Mouse (Mus musculus): ENCODE data around the gene Slc8a1. TPM values are rescaled to one million over a fixed set of nuclear protein-coding genes. Genes with fewer than 3 reads are reported as not detected.

Slc8a1 gene
- polyA plus RNA-seq, 1 experiment from 2014 or later, result 0.69 TPM

- no peaks in the 10 kb centered on the region for H3K4me1 ChIP-seq (ENCODE audit: insufficient read depth)
These were observed 71.6 kb downstream of the Slc8a1 start for GRCm38 (mm10) chr17:81666551-81666950.

GRCm38 (mm10) chr17:81664916-81665315 lies 73.3 kb downstream of the Slc8a1 start:
- no peak overlapping the region for H3K4me2 ChIP-seq (ENCODE audit: low read depth, low read length)
- 63% methylated on average over 4 of the region's 4 CpGs for WGBS (ENCODE audit: insufficient replicate concordance)
- no peaks in the 10 kb centered on the region for H3K9me3 ChIP-seq (ENCODE audit: low read length)
- DNase-seq (no peak), ATAC-seq (no peak)
- H3K9ac ChIP-seq (replicated peaks), result no peak overlapping the region
- H3K27ac ChIP-seq (ENCODE audit: low read depth), result no peak overlapping the region
- TF ChIP-seq CTCF (IDR thresholded peaks at IDR 0.05; ENCODE audit: low read depth) (no peak), EP300 (IDR thresholded peaks at IDR 0.05; ENCODE audit: low read depth) (no peak)
- no peaks in the 10 kb centered on the region for H3K36me3 ChIP-seq (replicated peaks; ENCODE audit: insufficient read depth, low read length)
- H3K4me3 ChIP-seq (ENCODE audit: low read depth, low read length), result no peak overlapping the region
- H3K4me1 ChIP-seq (ENCODE audit: insufficient read depth), result no peaks in the 10 kb centered on the region
- peaks cover 8% of the 10 kb centered on the region; the same call in 1 of the 2 replicates for H3K27me3 ChIP-seq (ENCODE audit: insufficient read depth, low read length)

More at GRCm38 (mm10) chr17:81666551-81666950, 71.6 kb downstream of the Slc8a1 start:
- Histone ChIP-seq H3K9me3 (ENCODE audit: low read length) (no peaks in the 10 kb centered on the region), H3K27me3 (ENCODE audit: insufficient read depth, low read length) (peaks cover 23% of the 10 kb centered on the region), H3K9ac (replicated peaks) (no peak overlapping the region), H3K27ac (ENCODE audit: low read depth) (no peak overlapping the region), H3K36me3 (replicated peaks; ENCODE audit: insufficient read depth, low read length) (no peaks in the 10 kb centered on the region), H3K4me3 (ENCODE audit: low read depth, low read length) (no peak overlapping the region), H3K4me2 (ENCODE audit: low read depth, low read length) (no peak overlapping the region)
- WGBS (ENCODE audit: insufficient replicate concordance), result 43% methylated on average over 2 of the region's 2 CpGs
- no peak for DNase-seq
- peak; percentile 62 for TF ChIP-seq CTCF (IDR thresholded peaks at IDR 0.05; ENCODE audit: low read depth)
- TF ChIP-seq EP300 (IDR thresholded peaks at IDR 0.05; ENCODE audit: low read depth), result no peak
- no peak for ATAC-seq

DNA sequence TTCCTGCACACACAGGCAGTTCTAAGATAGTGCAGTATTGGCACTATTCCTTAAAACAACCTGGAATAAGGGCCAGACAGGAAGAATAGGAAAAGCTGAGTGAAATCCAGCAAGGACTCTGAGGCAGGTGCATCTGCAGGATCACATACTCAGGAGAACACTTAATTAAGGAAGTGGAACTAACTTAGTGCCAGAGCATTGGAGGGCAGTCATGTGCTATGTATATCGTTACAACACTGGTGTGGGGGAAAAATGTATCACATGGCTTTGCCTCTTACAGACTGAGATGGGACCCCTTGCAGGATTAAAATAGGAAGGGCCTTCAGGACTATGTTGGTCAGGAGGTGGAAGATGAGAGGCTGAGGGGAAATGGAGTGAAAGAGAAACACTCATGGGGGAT lies 80.3 kb downstream of the Slc8a1 start:
- Histone ChIP-seq H3K4me2 (ENCODE audit: low read depth, low read length) (no peak overlapping the region), H3K27me3 (ENCODE audit: insufficient read depth, low read length) (no peaks in the 10 kb centered on the region), H3K36me3 (replicated peaks; ENCODE audit: insufficient read depth, low read length) (no peaks in the 10 kb centered on the region), H3K9ac (replicated peaks) (no peak overlapping the region), H3K4me3 (ENCODE audit: low read depth, low read length) (no peak overlapping the region), H3K9me3 (ENCODE audit: low read length) (no peaks in the 10 kb centered on the region), H3K27ac (ENCODE audit: low read depth) (no peak overlapping the region), H3K4me1 (ENCODE audit: insufficient read depth) (no peaks in the 10 kb centered on the region)
- ATAC-seq, result no peak
- DNase-seq, result no peak
- WGBS (ENCODE audit: insufficient replicate concordance), result 57% methylated on average over 1 of the region's 1 CpGs
- TF ChIP-seq EP300 (IDR thresholded peaks at IDR 0.05; ENCODE audit: low read depth) (no peak), CTCF (IDR thresholded peaks at IDR 0.05; ENCODE audit: low read depth) (no peak)

GRCm38 (mm10) chr17:81654548-81654947 lies 83.6 kb downstream of the Slc8a1 start:
- TF ChIP-seq EP300 (IDR thresholded peaks at IDR 0.05; ENCODE audit: low read depth) (no peak), CTCF (IDR thresholded peaks at IDR 0.05; ENCODE audit: low read depth) (no peak)
- no peak overlapping the region for H3K4me3 ChIP-seq (ENCODE audit: low read depth, low read length)
- WGBS (ENCODE audit: insufficient replicate concordance), result 92% methylated on average over 2 of the region's 2 CpGs
- ATAC-seq, result no peak
- H3K4me2 ChIP-seq (ENCODE audit: low read depth, low read length), result no peak overlapping the region
- DNase-seq, result no peak
- H3K36me3 ChIP-seq (replicated peaks; ENCODE audit: insufficient read depth, low read length), result no peaks in the 10 kb centered on the region
- no peak overlapping the region for H3K9ac ChIP-seq (replicated peaks)
- no peaks in the 10 kb centered on the region for H3K9me3 ChIP-seq (ENCODE audit: low read length)
- H3K27me3 ChIP-seq (ENCODE audit: insufficient read depth, low read length), result no peaks in the 10 kb centered on the region
- no peaks in the 10 kb centered on the region for H3K4me1 ChIP-seq (ENCODE audit: insufficient read depth)
- H3K27ac ChIP-seq (ENCODE audit: low read depth), result no peak overlapping the region

- ATAC-seq (no peak), DNase-seq (no peak)
- no peaks in the 10 kb centered on the region for H3K36me3 ChIP-seq (replicated peaks; ENCODE audit: insufficient read depth, low read length)
- no peak for TF ChIP-seq EP300 (IDR thresholded peaks at IDR 0.05; ENCODE audit: low read depth)
- TF ChIP-seq CTCF (IDR thresholded peaks at IDR 0.05; ENCODE audit: low read depth), result no peak
- 42% methylated on average over 1 of the region's 1 CpGs for WGBS (ENCODE audit: insufficient replicate concordance)
- no peak overlapping the region for H3K4me2 ChIP-seq (ENCODE audit: low read depth, low read length)
- H3K27ac ChIP-seq (ENCODE audit: low read depth), result no peak overlapping the region
- no peak overlapping the region for H3K9ac ChIP-seq (replicated peaks)
- H3K4me3 ChIP-seq (ENCODE audit: low read depth, low read length), result no peak overlapping the region
- no peaks in the 10 kb centered on the region for H3K27me3 ChIP-seq (ENCODE audit: insufficient read depth, low read length)
- H3K9me3 ChIP-seq (ENCODE audit: low read length), result no peaks in the 10 kb centered on the region
- H3K4me1 ChIP-seq (ENCODE audit: insufficient read depth), result no peaks in the 10 kb centered on the region
These were observed 85.2 kb downstream of the Slc8a1 start for GRCm38 (mm10) chr17:81652958-81653357.

DNA sequence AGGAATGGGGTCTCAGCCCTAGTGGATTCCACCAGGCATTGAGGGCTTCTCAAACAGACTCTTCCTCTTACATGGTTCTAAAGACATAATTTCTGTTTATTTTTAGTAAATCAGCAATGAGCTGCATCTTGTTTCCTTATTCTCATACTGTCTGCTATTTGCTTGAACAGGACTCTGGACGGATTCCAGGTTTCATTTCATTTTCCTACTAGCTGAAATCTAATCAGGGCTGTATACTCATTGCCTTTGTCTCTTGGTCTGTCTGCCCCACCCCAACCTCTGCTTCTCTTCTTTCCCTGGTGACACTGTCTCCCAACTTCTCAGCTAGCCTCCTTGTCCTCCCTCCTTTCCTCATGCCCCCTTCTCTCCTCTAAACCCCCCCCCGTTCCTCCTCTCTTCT lies 101.4 kb downstream of the Slc8a1 start:
- H3K4me1 ChIP-seq (ENCODE audit: insufficient read depth), result no peaks in the 10 kb centered on the region
- no peaks in the 10 kb centered on the region for H3K9me3 ChIP-seq (ENCODE audit: low read length)
- H3K27ac ChIP-seq (ENCODE audit: low read depth), result no peak overlapping the region
- WGBS (ENCODE audit: insufficient replicate concordance), result 65% methylated on average over 2 of the region's 2 CpGs
- TF ChIP-seq EP300 (IDR thresholded peaks at IDR 0.05; ENCODE audit: low read depth) (no peak), CTCF (IDR thresholded peaks at IDR 0.05; ENCODE audit: low read depth) (no peak)
- H3K27me3 ChIP-seq (ENCODE audit: insufficient read depth, low read length), result no peaks in the 10 kb centered on the region
- no peak overlapping the region for H3K4me3 ChIP-seq (ENCODE audit: low read depth, low read length)
- ATAC-seq (no peak), DNase-seq (no peak)
- no peak overlapping the region for H3K9ac ChIP-seq (replicated peaks)
- no peak overlapping the region for H3K4me2 ChIP-seq (ENCODE audit: low read depth, low read length)
- H3K36me3 ChIP-seq (replicated peaks; ENCODE audit: insufficient read depth, low read length), result no peaks in the 10 kb centered on the region

DNA sequence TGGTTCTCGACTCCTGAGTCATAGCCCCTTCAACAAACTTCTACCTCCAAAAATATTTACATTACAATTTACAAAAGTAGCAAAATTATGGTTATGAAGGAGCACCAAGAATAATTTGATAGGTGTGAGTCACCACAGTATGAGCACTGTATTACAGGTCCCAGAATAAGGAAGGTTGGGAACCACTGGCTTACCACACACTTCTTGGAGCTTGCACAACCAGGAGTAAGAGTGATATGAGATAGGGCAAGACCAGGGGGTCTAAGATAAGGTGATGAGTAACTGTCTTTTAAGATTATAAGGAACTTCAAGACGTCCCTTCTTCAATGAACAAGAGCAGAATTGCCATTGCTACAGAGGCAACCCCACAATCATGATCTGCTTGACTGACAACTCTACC lies 107.7 kb downstream of the Slc8a1 start:
- no peaks in the 10 kb centered on the region for H3K4me1 ChIP-seq (ENCODE audit: insufficient read depth)
- H3K27me3 ChIP-seq (ENCODE audit: insufficient read depth, low read length), result no peaks in the 10 kb centered on the region
- no peak for DNase-seq
- no peak overlapping the region for H3K4me2 ChIP-seq (ENCODE audit: low read depth, low read length)
- H3K36me3 ChIP-seq (replicated peaks; ENCODE audit: insufficient read depth, low read length), result no peaks in the 10 kb centered on the region
- no peaks in the 10 kb centered on the region for H3K9me3 ChIP-seq (ENCODE audit: low read length)
- 48% methylated on average over 2 of the region's 2 CpGs for WGBS (ENCODE audit: insufficient replicate concordance)
- no peak overlapping the region for H3K4me3 ChIP-seq (ENCODE audit: low read depth, low read length)
- H3K9ac ChIP-seq (replicated peaks), result no peak overlapping the region
- no peak overlapping the region for H3K27ac ChIP-seq (ENCODE audit: low read depth)
- no peak for ATAC-seq
- TF ChIP-seq EP300 (IDR thresholded peaks at IDR 0.05; ENCODE audit: low read depth) (no peak), CTCF (IDR thresholded peaks at IDR 0.05; ENCODE audit: low read depth) (no peak)

Data from liver, postnatal 0 days (tissue).